Mouse (Mus musculus) brain, adult 2 months (tissue): ENCODE measurements at regions not wholly inside any gene's neighbourhood (a gene's known extent, or its start where the extent isn't known, plus 50 kb on each side); places are given as distances from the start of the nearest gene placed in this dataset.

Source experiments
- DNase-seq: peaks from one replicate; pipeline ENCODE4 v3.0.0; 2011; ENCODE audit warnings: low read depth, low spot score

- DNase-seq: no peak
Observed at GRCm38 (mm10) chr11:25335667-25336066, 874.9 kb downstream of the 5730522E02Rik start.

GRCm38 (mm10) chr11:25330696-25331095 is 879.9 kb downstream of the 5730522E02Rik start:
- no peak for DNase-seq

GRCm38 (mm10) chr11:25322426-25322825 is 888.1 kb downstream of the 5730522E02Rik start:
- DNase-seq: no peak

- DNase-seq: no peak
Observed at GRCm38 (mm10) chr11:25321494-25321893, 889.1 kb downstream of the 5730522E02Rik start.

- peak; percentile 88 for DNase-seq
Observed at GRCm38 (mm10) chr11:25314645-25315044, 895.9 kb downstream of the 5730522E02Rik start.

- DNase-seq: no peak
Observed at GRCm38 (mm10) chr11:25313879-25314278, 896.7 kb downstream of the 5730522E02Rik start.

GRCm38 (mm10) chr11:25313308-25313707 is 897.3 kb downstream of the 5730522E02Rik start:
- DNase-seq: no peak

- peak; percentile 65 for DNase-seq
Observed at GRCm38 (mm10) chr11:25310754-25311153, 899.8 kb downstream of the 5730522E02Rik start.

GRCm38 (mm10) chr11:25301130-25301529 is 909.4 kb downstream of the 5730522E02Rik start:
- peak; percentile 84 for DNase-seq

GRCm38 (mm10) chr11:25288346-25288745 is 922.2 kb downstream of the 5730522E02Rik start:
- DNase-seq: no peak

GRCm38 (mm10) chr11:25287458-25288247 is 922.9 kb downstream of the 5730522E02Rik start:
- DNase-seq: peak; percentile 47

GRCm38 (mm10) chr11:25269936-25270540 is 940.5 kb downstream of the 5730522E02Rik start:
- DNase-seq: peak; percentile 58

- no peak for DNase-seq
Observed at GRCm38 (mm10) chr11:25262906-25263305, 947.7 kb downstream of the 5730522E02Rik start.

GRCm38 (mm10) chr11:25259691-25260090 is 950.9 kb downstream of the 5730522E02Rik start:
- DNase-seq: no peak

GRCm38 (mm10) chr11:25233360-25233890 is 977.1 kb downstream of the 5730522E02Rik start:
- peak; percentile 80 for DNase-seq
